Mouse (Mus musculus) lung, embryonic 16.5 days (tissue): ENCODE results near the gene Ptpn7. TPM values are rescaled to one million over a fixed set of nuclear protein-coding genes. Genes with fewer than 3 reads are reported as not detected.
A peak's percentile ranks its signal among the peaks of the same experiment; 100 is the strongest.

Experiments
- ATAC-seq: fragments of 200-750 bp; cut with Nextera tagmentation; 2 replicates; pipeline ENCODE4 v1.8.0; 2017; ENCODE audit warnings: low read depth, mild to moderate bottlenecking, moderate library complexity
- H3K27ac ChIP-seq: fragments of 300-500 bp; sonication (generic); 2 replicates; pipeline ENCODE4 v1.5.1; 2014; ENCODE audit warnings: mild to moderate bottlenecking, control low read depth, low read length
- H3K27me3 ChIP-seq: fragments of 300-500 bp; sonication (generic); 2 replicates; pipeline ENCODE4 v1.6.1; 2014; ENCODE audit warnings: low read depth, low read length, mixed read lengths; ENCODE audit not compliant: control insufficient read depth, insufficient read depth
- H3K36me3 ChIP-seq: fragments of 300-500 bp; sonication (generic); 2 replicates; pipeline ENCODE4 v1.6.1; 2014; ENCODE audit warnings: low read length; ENCODE audit not compliant: control insufficient read depth, insufficient read depth
- H3K4me1 ChIP-seq: fragments of 300-500 bp; sonication (generic); replicated peaks from 2 replicates; pipeline ENCODE4 v1.6.1; 2014; ENCODE audit warnings: low read length, mixed read lengths; ENCODE audit not compliant: control insufficient read depth, insufficient read depth
- H3K4me2 ChIP-seq: fragments of 300-500 bp; sonication (generic); 2 replicates; pipeline ENCODE4 v1.6.1; 2014; ENCODE audit warnings: low read depth, low read length, control low read depth
- H3K4me3 ChIP-seq: fragments of 300-500 bp; sonication (generic); 2 replicates; pipeline ENCODE4 v1.5.1; 2014; ENCODE audit warnings: mild to moderate bottlenecking, low read length, control low read depth
- H3K9ac ChIP-seq: fragments of 300-500 bp; sonication (generic); 2 replicates; pipeline ENCODE4 v1.6.1; 2014; ENCODE audit warnings: low read length, control low read depth
- H3K9me3 ChIP-seq: fragments of 300-500 bp; sonication (generic); 2 replicates; pipeline ENCODE4 v1.6.1; 2016; ENCODE audit warnings: low read length; ENCODE audit not compliant: control insufficient read depth
- WGBS: fragments of 180-500 bp; shearing (Covaris S2); extraction: QIAGEN DNeasy Blood & Tissue Kit; methylation state at CpG from one replicate; pipeline ENCODE4 v1.1.7; 2014; 5-methylcytosine and 5-hydroxymethylcytosine counted together
- polyA plus RNA-seq: library from polyadenylated mRNA; unstranded; fragments of >200 nt; fragmentation: Nextera tagmentation; extraction: Ambion mirVana; gene quantifications from 2 replicates; pipeline ENCODE4 v1.2.1, GENCODE M21; 2015

Gene Ptpn7
- polyA plus RNA-seq, 1 experiment from 2014 or later = 4.4 TPM

- Histone ChIP-seq H3K4me3 (peak within 1 kb of the TSS; percentile 96), H3K9me3 (no peaks in the 10 kb centered on the region), H3K4me1 (peaks cover 15% of the 10 kb centered on the region), H3K36me3 (no peaks in the 10 kb centered on the region), H3K4me2 (peak within 1 kb of the TSS; percentile 87), H3K27ac (peak within 1 kb of the TSS; percentile 87), H3K27me3 (no peaks in the 10 kb centered on the region), H3K9ac (peak within 1 kb of the TSS; percentile 98)
- 1% methylated on average over 47 of the region's 78 CpGs for WGBS
- peak; percentile 92 for ATAC-seq
Measured at GRCm38 (mm10) chr1:135146077-135146945, 13.8 kb downstream of the Ptpn7 start, which contains the start of gene Arl8a. Arl8a (plus strand) TSS chr1:135146824.

GRCm38 (mm10) chr1:135146946-135147701 is 14.6 kb downstream of the Ptpn7 start:
- Histone ChIP-seq H3K4me2 (peak overlapping the region; percentile 87), H3K9ac (peak overlapping the region; percentile 98), H3K27ac (peak overlapping the region; percentile 87), H3K9me3 (no peaks in the 10 kb centered on the region), H3K4me1 (peaks cover 15% of the 10 kb centered on the region), H3K4me3 (peak overlapping the region; percentile 96), H3K27me3 (no peaks in the 10 kb centered on the region), H3K36me3 (no peaks in the 10 kb centered on the region)
- WGBS = under 1% methylated on average over 53 of the region's 69 CpGs
- peak; percentile 72 for ATAC-seq

GRCm38 (mm10) chr1:135147702-135148058 is 15.2 kb downstream of the Ptpn7 start:
- H3K27ac ChIP-seq = peak overlapping the region; percentile 87
- H3K9me3 ChIP-seq = no peaks in the 10 kb centered on the region
- peak overlapping the region; percentile 96 for H3K4me3 ChIP-seq
- WGBS = 5% methylated on average over 7 of the region's 7 CpGs
- H3K36me3 ChIP-seq = no peaks in the 10 kb centered on the region
- H3K4me1 ChIP-seq = peaks cover 15% of the 10 kb centered on the region
- no peaks in the 10 kb centered on the region for H3K27me3 ChIP-seq
- peak overlapping the region; percentile 87 for H3K4me2 ChIP-seq
- peak overlapping the region; percentile 98 for H3K9ac ChIP-seq
- no peak; the same call in 1 of the 2 replicates for ATAC-seq

- Histone ChIP-seq H3K36me3 (no peaks in the 10 kb centered on the region), H3K4me1 (peaks cover 15% of the 10 kb centered on the region), H3K27me3 (no peaks in the 10 kb centered on the region), H3K4me2 (peak overlapping the region; percentile 87), H3K4me3 (peak overlapping the region; percentile 96), H3K9ac (no peak overlapping the region), H3K9me3 (no peaks in the 10 kb centered on the region), H3K27ac (peak overlapping the region; percentile 87)
- WGBS = 59% methylated on average over 4 of the region's 4 CpGs
- no peak for ATAC-seq
Measured at GRCm38 (mm10) chr1:135148476-135148875, 16.0 kb downstream of the Ptpn7 start.

- H3K27me3 ChIP-seq = no peaks in the 10 kb centered on the region
- WGBS = 52% methylated on average over 5 of the region's 5 CpGs
- H3K36me3 ChIP-seq = no peaks in the 10 kb centered on the region
- ATAC-seq = no peak
- H3K4me1 ChIP-seq = peaks cover 16% of the 10 kb centered on the region
- H3K9me3 ChIP-seq = no peaks in the 10 kb centered on the region
- no peak overlapping the region for H3K4me3 ChIP-seq
- H3K27ac ChIP-seq = peak overlapping the region; percentile 24; the same call in 1 of the 2 replicates
- H3K9ac ChIP-seq = no peak overlapping the region
- H3K4me2 ChIP-seq = no peak overlapping the region
Measured at GRCm38 (mm10) chr1:135148996-135149395, 16.5 kb downstream of the Ptpn7 start.

GRCm38 (mm10) chr1:135154011-135154410 is 21.5 kb downstream of the Ptpn7 start:
- 22% methylated on average over 10 of the region's 13 CpGs for WGBS
- peak; percentile 7; the same call in 1 of the 2 replicates for ATAC-seq
- peaks cover 14% of the 10 kb centered on the region for H3K36me3 ChIP-seq
- H3K4me3 ChIP-seq = peak overlapping the region; percentile 24; the same call in 1 of the 2 replicates
- peak overlapping the region; percentile 49 for H3K4me2 ChIP-seq
- peak overlapping the region; percentile 57 for H3K9ac ChIP-seq
- peaks cover 10% of the 10 kb centered on the region; the same call in 1 of the 2 replicates for H3K4me1 ChIP-seq
- no peak overlapping the region; the same call in 1 of the 2 replicates for H3K27ac ChIP-seq
- no peaks in the 10 kb centered on the region for H3K27me3 ChIP-seq
- H3K9me3 ChIP-seq = no peaks in the 10 kb centered on the region

- peaks cover 11% of the 10 kb centered on the region; the same call in 1 of the 2 replicates for H3K4me1 ChIP-seq
- peaks cover 14% of the 10 kb centered on the region for H3K36me3 ChIP-seq
- H3K4me3 ChIP-seq = peak overlapping the region; percentile 24; the same call in 1 of the 2 replicates
- peak overlapping the region; percentile 57 for H3K9ac ChIP-seq
- H3K4me2 ChIP-seq = peak overlapping the region; percentile 49
- ATAC-seq = peak; percentile 76
- no peaks in the 10 kb centered on the region for H3K9me3 ChIP-seq
- H3K27ac ChIP-seq = peak overlapping the region; percentile 6
- 3% methylated on average over 14 of the region's 14 CpGs for WGBS
- no peaks in the 10 kb centered on the region for H3K27me3 ChIP-seq
Measured at GRCm38 (mm10) chr1:135154411-135154959, 22.0 kb downstream of the Ptpn7 start.

GRCm38 (mm10) chr1:135156300-135156699 is 23.8 kb downstream of the Ptpn7 start:
- 80% methylated on average over 6 of the region's 6 CpGs for WGBS
- H3K27ac ChIP-seq = no peak overlapping the region
- peaks cover 11% of the 10 kb centered on the region; the same call in 1 of the 2 replicates for H3K4me1 ChIP-seq
- peaks cover 14% of the 10 kb centered on the region for H3K36me3 ChIP-seq
- no peak overlapping the region for H3K9ac ChIP-seq
- H3K4me3 ChIP-seq = no peak overlapping the region
- no peak overlapping the region for H3K4me2 ChIP-seq
- ATAC-seq = no peak
- H3K9me3 ChIP-seq = no peaks in the 10 kb centered on the region
- no peaks in the 10 kb centered on the region for H3K27me3 ChIP-seq
